Mouse (Mus musculus): ENCODE data around the gene Svopl. TPM values are rescaled to one million over a fixed set of nuclear protein-coding genes. Genes with fewer than 3 reads are reported as not detected.

Svopl gene
- total RNA-seq (2014; rRNA removed), result not detected in 2 replicates
- polyA plus RNA-seq (2012; rRNA removed), result not detected in 2 replicates

DNA sequence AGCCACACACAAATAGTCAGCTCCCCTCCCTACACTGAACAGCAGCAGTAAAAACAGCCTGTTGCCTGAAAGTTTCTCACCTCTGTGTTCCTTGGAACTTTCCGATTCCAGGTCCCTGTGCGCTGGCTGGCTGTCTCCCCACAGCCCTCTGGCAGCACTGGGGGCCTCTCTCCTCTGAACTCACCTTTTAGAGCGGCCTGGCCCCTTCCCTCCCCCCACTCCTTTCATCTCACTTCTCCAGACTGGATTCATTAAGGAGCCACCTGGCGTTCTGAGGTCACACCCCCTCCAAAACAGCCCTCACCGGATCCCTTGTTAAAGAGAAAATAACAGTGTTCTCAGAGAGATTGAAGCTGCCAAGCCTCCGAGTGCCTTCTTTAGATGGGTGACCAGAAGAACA lies at the start of gene Svopl:
Gene Svopl (minus strand): TSS at position 159 of the 400 bp plus-strand sequence.
- Histone ChIP-seq H3K4me3 (ENCODE audit: insufficient read depth, low read depth, low read length) (no peak within 1 kb of the TSS), H3K79me2 (ENCODE audit: control insufficient read depth, insufficient read depth, low read length) (no peaks in the 10 kb centered on the region), H3K27ac (replicated peaks; ENCODE audit: insufficient read depth, low read depth, low read length) (no peak within 1 kb of the TSS), H3K36me3 (ENCODE audit: control insufficient read depth, insufficient read depth, low read length) (no peaks in the 10 kb centered on the region), H3K27me3 (ENCODE audit: control insufficient read depth, insufficient read depth, low read length) (no peaks in the 10 kb centered on the region), H3K9ac (ENCODE audit: low read depth, low read length) (no peak within 1 kb of the TSS), H3K4me1 (ENCODE audit: control insufficient read depth, insufficient read depth, low read length) (no peaks in the 10 kb centered on the region)
- 75% methylated on average over 6 of the region's 6 CpGs for WGBS
- TF ChIP-seq CTCF (IDR thresholded peaks at IDR 0.05; ENCODE audit: low read depth, low read length), result no peak
- TF ChIP-seq POLR2A (IDR thresholded peaks at IDR 0.05; ENCODE audit: extremely low read depth, insufficient read depth, low read length), result no peak
- DNase-seq (ENCODE audit: extremely low read depth, low read depth, low spot score), result no peak

DNA sequence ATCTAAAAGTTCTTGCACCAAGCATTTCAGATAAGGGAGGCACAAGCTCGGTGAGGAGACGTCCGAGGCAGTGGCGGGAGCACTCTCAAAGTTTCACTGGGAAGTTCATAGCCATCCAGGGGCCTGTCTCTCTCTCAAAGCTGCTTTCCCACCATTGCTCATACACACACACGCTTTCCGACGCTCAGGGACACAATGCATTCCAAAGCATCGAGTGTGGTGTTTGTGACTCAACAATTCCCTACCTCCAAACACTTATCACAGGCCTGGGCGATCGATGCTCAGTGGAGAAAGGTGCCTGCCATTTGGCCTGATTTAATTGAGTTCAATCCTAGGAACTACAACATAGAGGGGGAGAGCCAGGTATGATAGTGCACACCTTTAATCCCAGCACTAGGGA lies 47.9 kb upstream of the Svopl start:
- DNase-seq (ENCODE audit: extremely low read depth, low read depth, low spot score), result no peak
- H3K36me3 ChIP-seq (ENCODE audit: control insufficient read depth, insufficient read depth, low read length), result no peaks in the 10 kb centered on the region
- TF ChIP-seq POLR2A (IDR thresholded peaks at IDR 0.05; ENCODE audit: extremely low read depth, insufficient read depth, low read length) (no peak), CTCF (IDR thresholded peaks at IDR 0.05; ENCODE audit: low read depth, low read length) (no peak)
- H3K4me3 ChIP-seq (ENCODE audit: insufficient read depth, low read depth, low read length), result no peak overlapping the region
- H3K27me3 ChIP-seq (ENCODE audit: control insufficient read depth, insufficient read depth, low read length), result no peaks in the 10 kb centered on the region
- H3K27ac ChIP-seq (replicated peaks; ENCODE audit: insufficient read depth, low read depth, low read length), result no peak overlapping the region
- no peaks in the 10 kb centered on the region for H3K4me1 ChIP-seq (ENCODE audit: control insufficient read depth, insufficient read depth, low read length)
- no peak overlapping the region for H3K9ac ChIP-seq (ENCODE audit: low read depth, low read length)
- WGBS, result 92% methylated on average over 10 of the region's 10 CpGs
- no peaks in the 10 kb centered on the region for H3K79me2 ChIP-seq (ENCODE audit: control insufficient read depth, insufficient read depth, low read length)

GRCm38 (mm10) chr6:38092539-38092938 lies 45.7 kb upstream of the Svopl start:
- WGBS, result 94% methylated on average over 8 of the region's 8 CpGs
- H3K4me3 ChIP-seq (ENCODE audit: insufficient read depth, low read depth, low read length), result no peak overlapping the region
- TF ChIP-seq POLR2A (IDR thresholded peaks at IDR 0.05; ENCODE audit: extremely low read depth, insufficient read depth, low read length) (no peak), CTCF (IDR thresholded peaks at IDR 0.05; ENCODE audit: low read depth, low read length) (no peak)
- DNase-seq (ENCODE audit: extremely low read depth, low read depth, low spot score), result no peak
- H3K9ac ChIP-seq (ENCODE audit: low read depth, low read length), result no peak overlapping the region
- no peak overlapping the region for H3K27ac ChIP-seq (replicated peaks; ENCODE audit: insufficient read depth, low read depth, low read length)
- no peaks in the 10 kb centered on the region for H3K36me3 ChIP-seq (ENCODE audit: control insufficient read depth, insufficient read depth, low read length)
- H3K79me2 ChIP-seq (ENCODE audit: control insufficient read depth, insufficient read depth, low read length), result no peaks in the 10 kb centered on the region
- no peaks in the 10 kb centered on the region for H3K27me3 ChIP-seq (ENCODE audit: control insufficient read depth, insufficient read depth, low read length)
- no peaks in the 10 kb centered on the region for H3K4me1 ChIP-seq (ENCODE audit: control insufficient read depth, insufficient read depth, low read length)

GRCm38 (mm10) chr6:38087242-38088026 lies 40.6 kb upstream of the Svopl start:
- TF ChIP-seq CTCF (IDR thresholded peaks at IDR 0.05; ENCODE audit: low read depth, low read length) (no peak), POLR2A (IDR thresholded peaks at IDR 0.05; ENCODE audit: extremely low read depth, insufficient read depth, low read length) (no peak)

DNA sequence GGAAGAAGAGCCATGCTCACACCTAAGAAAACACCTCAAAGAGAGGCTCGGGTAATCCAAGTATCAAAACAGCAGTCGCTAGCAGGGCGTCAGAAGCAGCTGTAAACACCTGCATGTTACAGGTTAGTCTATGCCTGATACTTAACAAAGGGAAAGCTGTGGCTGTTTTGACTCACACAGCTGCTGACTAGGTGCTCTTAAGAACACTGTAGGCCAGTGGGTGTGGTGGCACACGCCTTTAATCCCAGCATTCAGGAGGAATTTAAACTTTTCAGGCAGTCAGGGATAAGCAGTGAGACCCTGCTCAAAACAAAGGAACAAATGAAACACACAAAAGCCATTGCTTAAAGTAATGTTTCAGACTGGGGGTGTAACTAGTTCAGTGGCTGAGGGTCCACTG lies 36.4 kb upstream of the Svopl start:
- Histone ChIP-seq H3K27ac (replicated peaks; ENCODE audit: insufficient read depth, low read depth, low read length) (no peak overlapping the region), H3K79me2 (ENCODE audit: control insufficient read depth, insufficient read depth, low read length) (no peaks in the 10 kb centered on the region)
- 77% methylated on average over 4 of the region's 4 CpGs for WGBS

More at GRCm38 (mm10) chr6:38087242-38088026, 40.6 kb upstream of the Svopl start:
- no peaks in the 10 kb centered on the region for H3K4me1 ChIP-seq (ENCODE audit: control insufficient read depth, insufficient read depth, low read length)
- 81% methylated on average over 9 of the region's 9 CpGs for WGBS
- no peaks in the 10 kb centered on the region for H3K79me2 ChIP-seq (ENCODE audit: control insufficient read depth, insufficient read depth, low read length)
- H3K27me3 ChIP-seq (ENCODE audit: control insufficient read depth, insufficient read depth, low read length), result no peaks in the 10 kb centered on the region
- no peaks in the 10 kb centered on the region for H3K36me3 ChIP-seq (ENCODE audit: control insufficient read depth, insufficient read depth, low read length)
- H3K27ac ChIP-seq (replicated peaks; ENCODE audit: insufficient read depth, low read depth, low read length), result no peak overlapping the region
- H3K9ac ChIP-seq (ENCODE audit: low read depth, low read length), result no peak overlapping the region
- H3K4me3 ChIP-seq (ENCODE audit: insufficient read depth, low read depth, low read length), result no peak overlapping the region
- no peak for DNase-seq (ENCODE audit: extremely low read depth, low read depth, low spot score)

DNA sequence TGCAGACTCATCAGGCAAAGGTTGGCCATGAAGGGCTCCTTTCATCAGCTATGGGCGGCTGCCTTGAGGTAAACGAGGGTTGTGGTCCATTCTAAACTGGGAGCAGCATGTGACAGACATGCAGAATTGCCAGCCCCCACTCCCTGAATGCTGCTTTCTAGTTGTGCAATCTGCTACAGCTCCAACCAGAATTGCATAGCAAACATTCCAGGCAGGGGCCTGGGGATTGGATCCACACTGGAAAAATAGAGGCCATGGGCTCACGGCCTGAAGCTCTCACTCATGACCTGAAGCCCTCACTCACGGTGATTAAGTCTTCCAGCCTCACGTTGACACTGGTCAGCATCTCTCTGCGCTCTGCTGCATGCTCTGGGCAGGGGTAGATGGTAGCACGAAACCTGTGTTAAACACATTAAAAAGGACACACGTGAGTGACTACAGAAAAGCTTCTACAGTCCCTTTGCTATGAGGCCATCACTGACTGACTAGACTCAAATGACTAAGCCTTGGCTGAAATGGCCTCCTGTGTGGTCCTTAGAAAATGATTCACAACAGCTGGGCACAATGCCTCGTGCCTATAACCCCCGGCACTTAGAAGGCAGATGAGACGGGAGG lies 35.0 kb upstream of the Svopl start:
- Histone ChIP-seq H3K4me1 (ENCODE audit: control insufficient read depth, insufficient read depth, low read length) (no peaks in the 10 kb centered on the region), H3K9ac (ENCODE audit: low read depth, low read length) (no peak overlapping the region), H3K36me3 (ENCODE audit: control insufficient read depth, insufficient read depth, low read length) (no peaks in the 10 kb centered on the region), H3K79me2 (ENCODE audit: control insufficient read depth, insufficient read depth, low read length) (no peaks in the 10 kb centered on the region), H3K27me3 (ENCODE audit: control insufficient read depth, insufficient read depth, low read length) (no peaks in the 10 kb centered on the region), H3K27ac (replicated peaks; ENCODE audit: insufficient read depth, low read depth, low read length) (no peak overlapping the region), H3K4me3 (ENCODE audit: insufficient read depth, low read depth, low read length) (no peak overlapping the region)
- no peak for TF ChIP-seq CTCF (IDR thresholded peaks at IDR 0.05; ENCODE audit: low read depth, low read length)
- no peak for TF ChIP-seq POLR2A (IDR thresholded peaks at IDR 0.05; ENCODE audit: extremely low read depth, insufficient read depth, low read length)
- 61% methylated on average over 11 of the region's 11 CpGs for WGBS
- DNase-seq (ENCODE audit: extremely low read depth, low read depth, low spot score), result no peak

More for the DNA sequence above, 36.4 kb upstream of the Svopl start:
- no peak for DNase-seq (ENCODE audit: extremely low read depth, low read depth, low spot score)
- H3K36me3 ChIP-seq (ENCODE audit: control insufficient read depth, insufficient read depth, low read length), result no peaks in the 10 kb centered on the region
- H3K4me1 ChIP-seq (ENCODE audit: control insufficient read depth, insufficient read depth, low read length), result no peaks in the 10 kb centered on the region
- H3K4me3 ChIP-seq (ENCODE audit: insufficient read depth, low read depth, low read length), result no peak overlapping the region
- H3K27me3 ChIP-seq (ENCODE audit: control insufficient read depth, insufficient read depth, low read length), result no peaks in the 10 kb centered on the region
- TF ChIP-seq CTCF (IDR thresholded peaks at IDR 0.05; ENCODE audit: low read depth, low read length) (no peak), POLR2A (IDR thresholded peaks at IDR 0.05; ENCODE audit: extremely low read depth, insufficient read depth, low read length) (no peak)
- no peak overlapping the region for H3K9ac ChIP-seq (ENCODE audit: low read depth, low read length)

All from liver, adult 2 months (tissue).